15 mouse cellular contexts compared by ENCODE assay signal in genomic region chr14:72563941-72564340, GRCm38 (mm10).
DNase-seq lines count a peak whose midpoint lies in the region; ATAC-seq and TF ChIP-seq lines count a peak whose summit lies in the region.
"Had no signal": no experiment of that assay in that cellular context is flagged by ENCODE, and none has a peak within 500 bp of the region (broad histone marks: within the 10 kb centered on the region; RNA-seq: fewer than 3 reads in every experiment).

No protein-coding gene starts in this region.

- H3K27me3 ChIP-seq in embryonic facial prominence, embryonic 14.5 days (replicated peaks; ENCODE audit: control insufficient read depth, insufficient read depth, low read length), result no peaks in the 10 kb centered on the region
- H3K27me3 ChIP-seq in embryonic facial prominence, embryonic 10.5 days (replicated peaks; ENCODE audit: low read depth, poor library complexity, severe bottlenecking), result no peaks in the 10 kb centered on the region
- no peaks in the 10 kb centered on the region for H3K27me3 ChIP-seq in liver, embryonic 14.5 days (ENCODE audit: control insufficient read depth, insufficient read depth, low read length)
- no peaks in the 10 kb centered on the region for H3K27me3 ChIP-seq in liver, embryonic 12.5 days (replicated peaks)
- no peaks in the 10 kb centered on the region for H3K27me3 ChIP-seq in lung, embryonic 16.5 days (ENCODE audit: control insufficient read depth, insufficient read depth, low read depth, low read length)
- H3K27me3 ChIP-seq: embryonic facial prominence, embryonic 13.5 days had no signal

- DNase-seq in embryonic facial prominence, embryonic 14.5 days (ENCODE audit: low spot score), result peak; percentile 2
- DNase-seq in embryonic facial prominence, embryonic 10.5 days (ENCODE audit: low spot score), result no peak
- peak in 2 of 3 experiments; percentile 4 to 9 for DNase-seq in liver, embryonic 14.5 days (ENCODE audit: low read depth in 3 of 3, low spot score in 3 of 3)
- peak; percentile 20 for DNase-seq in yolk sac, embryonic 10.5 days (ENCODE audit: low spot score)
- no peak for DNase-seq in gastrocnemius, postnatal 14 days
- DNase-seq in left cerebral cortex, postnatal 4 days, result no peak
- DNase-seq: cerebellum, postnatal 25 days; gastrocnemius, postnatal 10 days; right cerebral cortex, postnatal 14 days had no signal

- 88% methylated on average over 1 of the region's 1 CpGs for WGBS in embryonic facial prominence, embryonic 14.5 days
- 94% methylated on average over 1 of the region's 1 CpGs for WGBS in embryonic facial prominence, embryonic 10.5 days
- WGBS in liver, embryonic 14.5 days (ENCODE audit: insufficient replicate concordance), result 57% methylated on average over 1 of the region's 1 CpGs
- WGBS in liver, embryonic 12.5 days (ENCODE audit: insufficient replicate concordance), result 60% methylated on average over 1 of the region's 1 CpGs
- 90% methylated on average over 1 of the region's 1 CpGs for WGBS in lung, embryonic 16.5 days

- no peak overlapping the region for H3K4me3 ChIP-seq in embryonic facial prominence, embryonic 14.5 days (ENCODE audit: low read depth, low read length)
- H3K4me3 ChIP-seq in embryonic facial prominence, embryonic 10.5 days, result no peak overlapping the region
- no peak overlapping the region for H3K4me3 ChIP-seq in liver, embryonic 14.5 days (ENCODE audit: insufficient read depth in 1 of 2, low read depth in 2 of 2, low read length in 2 of 2)
- no peak overlapping the region for H3K4me3 ChIP-seq in liver, embryonic 12.5 days
- H3K4me3 ChIP-seq in lung, embryonic 16.5 days (ENCODE audit: low read length), result no peak overlapping the region
- H3K4me3 ChIP-seq: embryonic facial prominence, embryonic 13.5 days had no signal

- H3K9me3 ChIP-seq in embryonic facial prominence, embryonic 14.5 days (ENCODE audit: control insufficient read depth, low read length), result no peaks in the 10 kb centered on the region
- H3K9me3 ChIP-seq in embryonic facial prominence, embryonic 10.5 days, result no peaks in the 10 kb centered on the region
- H3K9me3 ChIP-seq in liver, embryonic 14.5 days (ENCODE audit: control insufficient read depth, low read length), result no peaks in the 10 kb centered on the region
- no peaks in the 10 kb centered on the region for H3K9me3 ChIP-seq in liver, embryonic 12.5 days (replicated peaks)
- no peaks in the 10 kb centered on the region for H3K9me3 ChIP-seq in lung, embryonic 16.5 days (ENCODE audit: control insufficient read depth, low read length)
- H3K9me3 ChIP-seq: embryonic facial prominence, embryonic 13.5 days had no signal

- TF ChIP-seq CTCF in liver, embryonic 14.5 days (IDR thresholded peaks at IDR 0.05; ENCODE audit: low read depth), result no peak

- H3K27ac ChIP-seq in embryonic facial prominence, embryonic 14.5 days (replicated peaks; ENCODE audit: low read depth, low read length), result no peak overlapping the region
- H3K27ac ChIP-seq in embryonic facial prominence, embryonic 10.5 days (replicated peaks), result no peak overlapping the region
- H3K27ac ChIP-seq in liver, embryonic 14.5 days, result no peak overlapping the region
- H3K27ac ChIP-seq in liver, embryonic 12.5 days, result no peak overlapping the region
- no peak overlapping the region for H3K27ac ChIP-seq in lung, embryonic 16.5 days (ENCODE audit: low read length)
- H3K27ac ChIP-seq: embryonic facial prominence, embryonic 13.5 days; hindbrain, postnatal 0 days; kidney, postnatal 0 days had no signal

- intact Hi-C loops in gastrocnemius, postnatal 14 days (cut with DNase I; ENCODE audit: low total_unique reads), result no loop called here
- intact Hi-C loops in left cerebral cortex, postnatal 4 days (cut with DNase I), result no loop called here

- no peak overlapping the region for H3K4me2 ChIP-seq in embryonic facial prominence, embryonic 14.5 days (ENCODE audit: low read depth, low read length)
- no peak overlapping the region for H3K4me2 ChIP-seq in liver, embryonic 14.5 days (ENCODE audit: low read depth)
- no peak overlapping the region for H3K4me2 ChIP-seq in liver, embryonic 12.5 days
- H3K4me2 ChIP-seq in lung, embryonic 16.5 days (ENCODE audit: low read depth, low read length), result no peak overlapping the region
- H3K4me2 ChIP-seq: embryonic facial prominence, embryonic 13.5 days had no signal

- no peak for TF ChIP-seq EP300 in liver, embryonic 14.5 days (IDR thresholded peaks at IDR 0.05; ENCODE audit: low read depth)

- no peaks in the 10 kb centered on the region; the same call in 1 of the 2 replicates for H3K4me1 ChIP-seq in embryonic facial prominence, embryonic 14.5 days (ENCODE audit: control insufficient read depth, insufficient read depth, low read length)
- no peaks in the 10 kb centered on the region for H3K4me1 ChIP-seq in embryonic facial prominence, embryonic 10.5 days
- no peaks in the 10 kb centered on the region for H3K4me1 ChIP-seq in liver, embryonic 14.5 days (replicated peaks; ENCODE audit: control insufficient read depth in 2 of 2, insufficient read depth in 2 of 2, low read length in 1 of 2)
- no peaks in the 10 kb centered on the region for H3K4me1 ChIP-seq in liver, embryonic 12.5 days
- no peaks in the 10 kb centered on the region for H3K4me1 ChIP-seq in lung, embryonic 16.5 days (replicated peaks; ENCODE audit: control insufficient read depth, insufficient read depth, low read length)
- H3K4me1 ChIP-seq: embryonic facial prominence, embryonic 13.5 days had no signal

- H3K36me3 ChIP-seq in embryonic facial prominence, embryonic 14.5 days (ENCODE audit: control insufficient read depth, insufficient read depth, low read length), result peaks cover 61% of the 10 kb centered on the region
- H3K36me3 ChIP-seq in embryonic facial prominence, embryonic 10.5 days (replicated peaks), result peaks cover 85% of the 10 kb centered on the region
- H3K36me3 ChIP-seq in liver, embryonic 14.5 days (replicated peaks; ENCODE audit: control insufficient read depth, insufficient read depth, low read depth), result no peaks in the 10 kb centered on the region; the same call in none of the 2 replicates
- H3K36me3 ChIP-seq in liver, embryonic 12.5 days, result peaks cover 61% of the 10 kb centered on the region
- H3K36me3 ChIP-seq in lung, embryonic 16.5 days (ENCODE audit: control insufficient read depth, insufficient read depth, low read length), result peaks cover 17% of the 10 kb centered on the region

- no peak overlapping the region for H3K9ac ChIP-seq in embryonic facial prominence, embryonic 14.5 days (ENCODE audit: low read depth, low read length)
- H3K9ac ChIP-seq in liver, embryonic 14.5 days (replicated peaks), result no peak overlapping the region
- H3K9ac ChIP-seq in liver, embryonic 12.5 days, result no peak overlapping the region
- no peak overlapping the region for H3K9ac ChIP-seq in lung, embryonic 16.5 days (ENCODE audit: low read length)
- H3K9ac ChIP-seq: embryonic facial prominence, embryonic 13.5 days had no signal

- ATAC-seq in embryonic facial prominence, embryonic 14.5 days (ENCODE audit: low read depth), result no peak
- no peak for ATAC-seq in liver, embryonic 14.5 days (ENCODE audit: insufficient read depth)
- no peak for ATAC-seq in liver, embryonic 12.5 days
- ATAC-seq in lung, embryonic 16.5 days (ENCODE audit: low read depth), result peak; percentile 43; the same call in 1 of the 2 replicates
- ATAC-seq: forebrain, embryonic 16.5 days; hindbrain, postnatal 0 days had no signal

Comparison
In these comparisons a context has a peak if more than half of its experiments do, and no peak if none do; other contexts are left out.
1. DNase-seq: peak in embryonic facial prominence, embryonic 14.5 days (single experiment), liver, embryonic 14.5 days (2 of 3) and yolk sac, embryonic 10.5 days (single experiment); none in embryonic facial prominence, embryonic 10.5 days (single experiment), gastrocnemius, postnatal 14 days (single experiment) and left cerebral cortex, postnatal 4 days (single experiment).